Mouse (Mus musculus): ENCODE measurements at regions not wholly inside any gene's neighbourhood (a gene's known extent, or its start where the extent isn't known, plus 50 kb on each side); places are given as distances from the start of the nearest gene placed in this dataset.
"Not testable (repeated sequence)": the region's sequence is repeated elsewhere in the genome, so short reads cannot be mapped to it uniquely, and the experiment has no call there.

GRCm38 (mm10) chr9:9475009-9475744 is 236.3 kb upstream of the Arhgap42 start:
- no peak for DNase-seq (ENCODE audit: low spot score)
- WGBS, result 70% methylated on average over 8 of the region's 8 CpGs
- no peak overlapping the region for H3K27ac ChIP-seq (replicated peaks)
- no peak overlapping the region for H3K4me3 ChIP-seq
- no peaks in the 10 kb centered on the region for H3K9me3 ChIP-seq
- no peaks in the 10 kb centered on the region for H3K27me3 ChIP-seq (replicated peaks; ENCODE audit: low read depth, poor library complexity, severe bottlenecking)
- H3K4me1 ChIP-seq, result no peaks in the 10 kb centered on the region
- H3K36me3 ChIP-seq (replicated peaks), result no peaks in the 10 kb centered on the region

GRCm38 (mm10) chr9:9444213-9444612 is 205.3 kb upstream of the Arhgap42 start:
- Histone ChIP-seq H3K9me3 (0 out of 2 replicates have a peak, but pooled peaks cover 5% of the 10 kb centered on the region), H3K36me3 (replicated peaks) (no peaks in the 10 kb centered on the region), H3K27ac (replicated peaks) (no peak overlapping the region), H3K4me3 (no peak overlapping the region), H3K27me3 (replicated peaks; ENCODE audit: low read depth, poor library complexity, severe bottlenecking) (no peaks in the 10 kb centered on the region), H3K4me1 (no peaks in the 10 kb centered on the region)
- WGBS, result 81% methylated on average over 1 of the region's 1 CpGs
- DNase-seq (ENCODE audit: low spot score), result no peak

GRCm38 (mm10) chr9:9420326-9420725 is 181.4 kb upstream of the Arhgap42 start:
- H3K9me3 ChIP-seq, result no peaks in the 10 kb centered on the region
- no peak for DNase-seq (ENCODE audit: low spot score)
- 93% methylated on average over 2 of the region's 2 CpGs for WGBS
- H3K27me3 ChIP-seq (replicated peaks; ENCODE audit: low read depth, poor library complexity, severe bottlenecking), result no peaks in the 10 kb centered on the region
- no peak overlapping the region for H3K27ac ChIP-seq (replicated peaks)
- no peak overlapping the region for H3K4me3 ChIP-seq
- H3K36me3 ChIP-seq (replicated peaks), result no peaks in the 10 kb centered on the region
- no peaks in the 10 kb centered on the region for H3K4me1 ChIP-seq

- H3K27me3 ChIP-seq (replicated peaks; ENCODE audit: low read depth, poor library complexity, severe bottlenecking), result no peaks in the 10 kb centered on the region
- H3K4me3 ChIP-seq, result no peak overlapping the region
- H3K9me3 ChIP-seq, result no peaks in the 10 kb centered on the region
- WGBS, result 70% methylated on average over 3 of the region's 3 CpGs
- H3K27ac ChIP-seq (replicated peaks), result no peak overlapping the region
- no peaks in the 10 kb centered on the region for H3K4me1 ChIP-seq
- H3K36me3 ChIP-seq (replicated peaks), result no peaks in the 10 kb centered on the region
- no peak for DNase-seq (ENCODE audit: low spot score)
These were observed 173.7 kb upstream of the Arhgap42 start for GRCm38 (mm10) chr9:9412460-9413181.

- 83% methylated on average over 4 of the region's 4 CpGs for WGBS
- DNase-seq (ENCODE audit: low spot score), result not testable (repeated sequence)
These were observed 155.3 kb upstream of the Arhgap42 start for GRCm38 (mm10) chr9:9394190-9394589.

GRCm38 (mm10) chr9:9376650-9377189 is 137.8 kb upstream of the Arhgap42 start:
- Histone ChIP-seq H3K4me1 (no peaks in the 10 kb centered on the region), H3K27me3 (replicated peaks; ENCODE audit: low read depth, poor library complexity, severe bottlenecking) (no peaks in the 10 kb centered on the region), H3K27ac (replicated peaks) (no peak overlapping the region), H3K9me3 (no peaks in the 10 kb centered on the region), H3K4me3 (no peak overlapping the region), H3K36me3 (replicated peaks) (no peaks in the 10 kb centered on the region)
- WGBS, result 88% methylated on average over 2 of the region's 2 CpGs
- DNase-seq (ENCODE audit: low spot score), result no peak

More at GRCm38 (mm10) chr9:9394190-9394589, 155.3 kb upstream of the Arhgap42 start:
- not testable (repeated sequence) for H3K4me3 ChIP-seq; H3K27ac ChIP-seq (replicated peaks); H3K36me3 ChIP-seq (replicated peaks); H3K9me3 ChIP-seq; H3K4me1 ChIP-seq; H3K27me3 ChIP-seq (replicated peaks; ENCODE audit: low read depth, poor library complexity, severe bottlenecking)

GRCm38 (mm10) chr9:9375304-9375904 is 136.5 kb upstream of the Arhgap42 start:
- no peaks in the 10 kb centered on the region for H3K36me3 ChIP-seq (replicated peaks)
- H3K27me3 ChIP-seq (replicated peaks; ENCODE audit: low read depth, poor library complexity, severe bottlenecking), result no peaks in the 10 kb centered on the region
- no peak overlapping the region for H3K4me3 ChIP-seq
- DNase-seq (ENCODE audit: low spot score), result peak; percentile 62
- H3K27ac ChIP-seq (replicated peaks), result no peak overlapping the region
- no peaks in the 10 kb centered on the region for H3K4me1 ChIP-seq
- 30% methylated on average over 3 of the region's 3 CpGs for WGBS
- H3K9me3 ChIP-seq, result no peaks in the 10 kb centered on the region

- Histone ChIP-seq H3K36me3 (replicated peaks) (no peaks in the 10 kb centered on the region), H3K4me3 (no peak overlapping the region), H3K27me3 (replicated peaks; ENCODE audit: low read depth, poor library complexity, severe bottlenecking) (no peaks in the 10 kb centered on the region), H3K9me3 (no peaks in the 10 kb centered on the region), H3K4me1 (no peaks in the 10 kb centered on the region), H3K27ac (replicated peaks) (no peak overlapping the region)
- no peak for DNase-seq (ENCODE audit: low spot score)
- WGBS, result 45% methylated on average over 1 of the region's 1 CpGs
These were observed 133.7 kb upstream of the Arhgap42 start for GRCm38 (mm10) chr9:9372594-9372993.

GRCm38 (mm10) chr9:9368731-9369130 is 129.8 kb upstream of the Arhgap42 start:
- H3K9me3 ChIP-seq, result no peaks in the 10 kb centered on the region
- H3K36me3 ChIP-seq (replicated peaks), result no peaks in the 10 kb centered on the region
- no peak overlapping the region for H3K4me3 ChIP-seq
- no peaks in the 10 kb centered on the region for H3K4me1 ChIP-seq
- no peak for DNase-seq (ENCODE audit: low spot score)
- H3K27ac ChIP-seq (replicated peaks), result no peak overlapping the region
- 88% methylated on average over 1 of the region's 1 CpGs for WGBS
- H3K27me3 ChIP-seq (replicated peaks; ENCODE audit: low read depth, poor library complexity, severe bottlenecking), result no peaks in the 10 kb centered on the region

GRCm38 (mm10) chr9:9342456-9343185 is 103.7 kb upstream of the Arhgap42 start:
- H3K27ac ChIP-seq (replicated peaks), result no peak overlapping the region
- WGBS, result 64% methylated on average over 1 of the region's 1 CpGs
- H3K27me3 ChIP-seq (replicated peaks; ENCODE audit: low read depth, poor library complexity, severe bottlenecking), result no peaks in the 10 kb centered on the region
- H3K4me3 ChIP-seq, result no peak overlapping the region
- no peak for DNase-seq (ENCODE audit: low spot score)
- H3K4me1 ChIP-seq, result no peaks in the 10 kb centered on the region
- no peaks in the 10 kb centered on the region for H3K36me3 ChIP-seq (replicated peaks)
- H3K9me3 ChIP-seq, result no peaks in the 10 kb centered on the region

- 83% methylated on average over 1 of the region's 1 CpGs for WGBS
- no peak overlapping the region for H3K27ac ChIP-seq (replicated peaks)
- H3K27me3 ChIP-seq (replicated peaks; ENCODE audit: low read depth, poor library complexity, severe bottlenecking), result no peaks in the 10 kb centered on the region
- no peak overlapping the region for H3K4me3 ChIP-seq
- H3K4me1 ChIP-seq, result no peaks in the 10 kb centered on the region
- H3K9me3 ChIP-seq, result no peaks in the 10 kb centered on the region
- no peaks in the 10 kb centered on the region for H3K36me3 ChIP-seq (replicated peaks)
- DNase-seq (ENCODE audit: low spot score), result no peak
These were observed 79.7 kb upstream of the Arhgap42 start for GRCm38 (mm10) chr9:9318624-9319023.

- no peak for DNase-seq (ENCODE audit: low spot score)
- Histone ChIP-seq H3K4me3 (no peak overlapping the region), H3K27me3 (replicated peaks; ENCODE audit: low read depth, poor library complexity, severe bottlenecking) (no peaks in the 10 kb centered on the region), H3K27ac (replicated peaks) (no peak overlapping the region), H3K36me3 (replicated peaks) (no peaks in the 10 kb centered on the region), H3K9me3 (no peaks in the 10 kb centered on the region), H3K4me1 (peaks cover 16% of the 10 kb centered on the region)
- 91% methylated on average over 4 of the region's 4 CpGs for WGBS
These were observed 77.1 kb upstream of the Arhgap42 start for GRCm38 (mm10) chr9:9316021-9316420.

Data from embryonic facial prominence, embryonic 10.5 days (tissue).